Mouse (Mus musculus): Measurements from ENCODE around the gene Rab4a.
"Not testable (repeated sequence)": the region's sequence is repeated elsewhere in the genome, so short reads cannot be mapped to it uniquely, and the experiment has no call there.

Gene Rab4a

DNA sequence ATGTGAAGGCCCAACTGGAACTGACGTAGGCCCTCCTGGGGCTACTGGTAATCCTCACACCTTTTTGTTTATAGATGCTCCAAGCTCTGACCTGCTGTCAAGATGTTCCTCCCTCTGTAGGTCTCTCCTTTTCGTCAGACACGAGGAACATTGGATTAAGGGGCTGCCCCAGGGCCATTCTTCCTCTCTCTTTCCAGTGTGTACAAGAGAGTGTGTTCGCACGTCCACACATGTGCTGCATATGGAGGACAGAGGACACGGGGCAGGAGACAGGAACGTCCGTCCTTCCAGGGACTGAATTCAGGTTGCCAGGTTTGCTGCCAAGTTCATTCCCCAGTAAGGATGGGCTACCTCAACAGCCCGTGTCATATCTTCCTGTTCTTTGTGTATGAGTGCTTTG, 16.3 kb upstream of the Rab4a start:
- no peak for DNase-seq

DNA sequence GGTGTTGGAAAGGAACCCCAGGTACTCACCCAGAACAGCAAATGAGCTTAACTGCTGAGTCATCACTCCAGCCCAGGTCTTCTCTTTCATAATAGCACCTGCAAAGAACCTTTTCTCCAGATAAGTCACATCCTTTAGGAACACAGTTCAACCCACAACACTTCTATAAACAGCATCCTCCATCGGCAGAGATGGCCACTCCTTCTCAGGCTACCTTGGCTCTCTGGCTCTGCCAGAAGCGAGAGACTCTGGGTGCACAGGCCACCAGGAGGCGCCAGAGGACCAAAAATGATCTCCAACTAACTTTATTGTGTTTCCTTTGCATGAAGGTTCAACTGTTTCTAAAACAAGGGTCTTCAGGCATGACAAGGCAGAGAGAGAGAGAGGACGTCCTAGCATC, 15.8 kb upstream of the Rab4a start:
- DNase-seq, result peak; percentile 84

DNA sequence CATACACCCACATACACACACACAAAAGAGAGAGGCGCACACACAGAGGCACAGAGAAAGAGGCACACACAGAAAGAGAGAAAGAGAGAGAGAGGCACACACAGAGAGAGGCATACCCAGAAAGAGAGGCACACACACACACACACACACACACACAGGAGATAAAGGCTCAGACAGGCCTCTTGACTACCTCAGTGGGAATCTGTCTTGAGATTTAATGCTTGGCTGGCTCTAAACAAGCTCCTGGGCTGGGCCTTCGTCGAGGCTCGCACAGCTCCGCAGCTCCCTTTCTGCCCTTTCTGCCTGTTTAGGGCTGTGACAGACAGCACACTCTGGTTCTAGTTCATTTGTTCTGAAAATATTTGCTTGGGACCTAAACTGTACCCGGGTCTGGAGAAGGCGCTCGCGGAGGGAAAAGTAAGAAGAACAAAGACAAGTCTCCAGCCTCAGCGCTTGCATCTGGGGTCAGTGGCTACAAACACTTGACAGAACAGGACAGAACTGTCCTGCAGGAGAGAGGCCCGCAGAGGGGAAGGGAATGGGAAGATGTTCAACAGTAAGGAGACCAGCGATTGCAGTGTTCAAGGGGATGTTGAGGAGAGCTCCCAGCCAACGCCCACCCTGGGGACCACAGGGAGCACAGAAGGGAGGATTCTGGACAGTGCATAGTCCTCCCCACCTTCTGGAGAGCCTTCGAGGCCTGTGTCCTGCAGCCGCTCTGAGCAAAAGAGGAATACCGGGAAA, 14.5 kb upstream of the Rab4a start:
- DNase-seq, result no peak

DNA sequence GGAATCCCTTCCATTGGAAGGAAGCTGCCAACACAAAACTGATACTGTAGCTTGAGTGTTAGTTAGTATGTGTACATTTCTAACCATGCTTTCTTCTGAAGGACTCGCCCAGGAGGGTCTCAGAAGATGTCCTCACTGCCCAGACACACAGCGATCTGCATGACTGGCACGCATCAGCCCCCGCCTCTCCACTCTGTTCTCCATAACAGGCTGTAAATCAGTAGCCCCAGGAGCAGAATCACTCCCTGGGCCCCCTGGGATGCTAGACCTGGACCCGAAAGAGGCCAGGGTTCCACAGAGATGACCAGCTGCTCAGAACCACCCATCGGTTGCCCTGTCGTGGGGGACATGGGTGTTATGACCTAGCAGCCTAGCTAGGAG, 13.9 kb upstream of the Rab4a start:
- DNase-seq, result no peak

DNA sequence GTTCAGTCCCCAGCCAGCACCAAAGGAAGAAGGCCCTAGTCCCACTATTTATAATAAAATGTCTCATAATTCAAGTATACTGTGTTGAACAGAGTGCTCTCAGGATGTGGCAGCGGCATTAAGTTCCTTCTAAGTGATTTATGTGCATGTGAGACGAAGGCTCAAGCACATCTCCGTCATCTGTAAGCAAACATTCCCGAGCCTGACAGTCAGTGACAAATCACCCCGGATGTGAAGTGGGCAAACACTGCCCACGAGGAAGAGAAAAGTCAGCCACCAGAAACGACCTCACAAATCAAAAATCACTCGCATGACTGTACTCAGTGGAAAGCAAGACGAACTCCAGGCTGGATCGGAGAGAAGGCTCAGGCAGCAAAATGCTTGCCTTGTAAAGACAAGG, 11.9 kb upstream of the Rab4a start:
- no peak for DNase-seq

DNA sequence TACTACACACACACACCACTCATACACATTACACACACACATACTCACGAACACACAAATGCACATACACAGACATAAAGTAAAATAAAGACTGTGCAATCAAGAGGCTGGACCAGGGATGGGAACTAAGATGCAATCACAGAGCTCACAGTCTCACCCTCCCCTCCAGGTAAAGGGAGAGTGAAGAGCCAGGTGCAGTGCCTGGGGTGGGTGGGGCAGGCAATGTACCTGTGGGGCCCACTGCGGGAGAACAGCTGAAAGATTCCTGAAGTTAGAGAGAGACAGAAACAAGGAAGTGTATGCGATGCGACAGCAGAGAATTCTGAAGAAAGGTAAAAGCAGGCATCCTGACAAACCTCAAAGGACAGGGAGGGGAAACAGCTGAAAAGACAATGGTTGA, 11.0 kb upstream of the Rab4a start:
- no peak for DNase-seq

DNA sequence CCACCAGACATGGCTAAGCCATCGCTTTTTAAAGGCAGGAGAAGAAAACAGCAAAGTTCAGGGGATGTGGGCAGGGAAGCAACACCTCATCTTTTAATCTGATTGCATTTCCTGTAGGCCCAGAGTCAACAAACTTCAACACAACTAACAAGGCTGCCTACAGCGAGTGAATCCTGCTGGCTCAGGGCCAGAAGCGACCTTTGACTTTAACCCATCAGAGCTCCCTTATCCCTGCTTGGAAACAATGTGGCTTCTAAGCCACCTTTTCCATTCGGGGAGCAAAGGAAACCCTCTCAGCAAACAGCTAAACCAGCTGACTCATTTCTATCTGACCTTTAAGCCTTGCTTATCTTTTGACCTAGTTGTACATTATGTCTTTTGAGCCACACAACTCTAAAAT, 9.0 kb upstream of the Rab4a start:
- no peak for DNase-seq

DNA sequence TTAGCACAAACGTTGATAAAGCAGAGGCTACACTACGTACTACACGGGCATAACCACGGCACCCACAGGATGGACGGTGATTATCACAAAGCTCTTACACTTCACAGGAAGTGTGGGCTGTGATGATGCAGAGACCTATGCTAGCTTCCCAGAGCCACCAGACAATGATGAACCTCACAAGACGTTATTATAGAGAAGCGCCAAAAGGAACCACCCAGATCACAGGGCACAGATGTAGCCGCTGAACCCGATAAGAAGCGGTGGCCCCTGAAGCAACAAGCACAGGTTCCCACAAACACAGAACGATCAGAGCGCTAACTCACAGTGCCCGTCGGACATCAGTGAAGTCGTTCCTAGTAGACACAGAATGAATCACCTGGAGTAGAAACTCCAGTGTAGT, 7.9 kb upstream of the Rab4a start:
- no peak for DNase-seq

DNA sequence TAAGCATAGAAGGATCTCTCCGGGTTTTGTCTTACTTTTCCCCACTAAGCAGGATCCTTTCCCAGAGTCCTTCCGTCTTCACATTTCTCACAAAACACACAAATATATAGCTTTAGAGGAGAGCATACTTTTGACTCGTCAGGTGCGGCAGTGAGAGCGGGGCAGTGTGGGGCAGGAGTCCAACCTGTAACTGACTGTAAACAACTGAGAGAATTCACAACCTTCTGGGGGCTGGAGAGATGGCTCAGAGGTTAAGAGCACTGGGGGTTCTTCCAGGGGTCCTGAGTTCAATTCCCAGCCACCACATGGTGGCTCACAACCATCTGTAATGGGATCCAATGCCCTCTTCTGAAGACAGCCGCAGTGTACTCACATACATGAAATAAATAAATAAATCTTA, 6.4 kb upstream of the Rab4a start:
- no peak for DNase-seq

DNA sequence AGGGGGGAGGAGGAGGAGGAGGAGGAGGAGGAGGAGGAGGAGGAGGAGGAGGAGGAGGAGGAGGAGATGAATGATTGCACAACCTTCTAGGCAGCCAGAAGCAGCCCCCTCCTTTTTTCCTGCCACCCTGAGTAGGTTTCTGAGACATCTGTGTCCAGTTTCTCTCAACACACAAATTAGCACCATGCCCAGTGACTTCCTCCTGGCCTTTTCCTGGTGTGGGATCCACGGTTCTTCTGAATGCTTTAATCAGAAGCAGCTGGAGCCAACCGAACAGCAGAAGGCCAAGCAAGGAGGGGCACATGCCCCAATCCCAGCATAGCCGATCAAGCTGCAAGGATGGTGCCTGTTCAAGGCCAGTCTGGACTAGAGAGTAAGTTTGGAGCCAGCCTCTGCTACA, 5.9 kb upstream of the Rab4a start:
- DNase-seq, result no peak

DNA sequence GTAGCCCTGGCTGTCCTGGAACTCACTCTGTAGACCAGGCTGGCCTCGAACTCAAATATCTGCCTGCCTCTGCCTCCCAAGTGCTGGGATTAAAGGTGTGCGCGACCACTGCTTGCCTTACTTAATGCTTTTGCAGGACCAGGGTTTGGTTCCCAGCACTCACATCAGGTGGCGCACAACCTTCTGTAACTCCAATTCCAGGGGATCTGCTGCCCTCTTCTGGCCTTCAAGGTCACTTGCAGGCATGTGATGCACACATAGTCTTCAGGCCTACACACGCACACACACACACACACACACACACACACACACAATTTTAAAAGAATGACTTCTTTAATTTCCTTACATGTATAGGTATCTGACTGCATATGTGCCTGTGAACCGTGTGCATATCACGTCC, 4.9 kb upstream of the Rab4a start:
- no peak for DNase-seq

DNA sequence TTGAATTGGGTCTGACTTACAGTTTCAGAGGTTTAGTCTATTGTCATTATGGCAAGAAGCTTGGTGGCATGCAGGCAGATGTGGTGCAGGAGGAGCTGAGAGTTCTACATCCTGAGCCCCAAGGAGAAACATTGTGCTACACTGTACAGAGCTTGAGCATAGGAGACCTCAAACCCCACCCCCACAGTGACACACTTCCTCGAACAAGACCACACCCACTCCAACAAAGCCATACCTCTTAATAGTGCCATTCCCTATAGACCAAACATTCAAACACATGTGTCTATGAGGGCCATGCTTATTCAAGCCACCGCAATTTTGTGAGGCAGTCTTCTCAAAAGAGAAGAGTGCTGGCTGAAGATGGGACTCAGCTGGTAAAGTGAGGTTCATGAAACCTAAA, 4.2 kb upstream of the Rab4a start:
- no peak for DNase-seq

DNA sequence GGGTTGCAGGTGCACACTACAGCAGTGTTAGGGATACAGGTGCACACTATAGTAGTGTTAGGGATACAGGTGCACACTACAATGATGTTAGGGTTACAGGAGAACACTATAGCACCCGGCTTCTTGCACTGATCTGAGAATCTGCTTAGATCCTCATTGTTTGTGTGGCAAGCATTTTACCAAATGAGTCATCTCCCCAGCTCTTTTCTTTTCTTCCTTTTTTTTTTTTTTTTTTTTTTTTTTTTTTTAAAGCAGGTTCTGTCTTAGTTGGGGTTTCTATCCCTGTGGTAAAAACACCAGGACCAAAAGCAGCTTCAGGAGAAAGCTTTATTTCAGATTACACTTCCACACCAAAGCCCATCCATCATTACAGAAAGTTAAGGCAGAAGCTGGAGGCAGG, 2.1 kb upstream of the Rab4a start:
- no peak for DNase-seq

DNA sequence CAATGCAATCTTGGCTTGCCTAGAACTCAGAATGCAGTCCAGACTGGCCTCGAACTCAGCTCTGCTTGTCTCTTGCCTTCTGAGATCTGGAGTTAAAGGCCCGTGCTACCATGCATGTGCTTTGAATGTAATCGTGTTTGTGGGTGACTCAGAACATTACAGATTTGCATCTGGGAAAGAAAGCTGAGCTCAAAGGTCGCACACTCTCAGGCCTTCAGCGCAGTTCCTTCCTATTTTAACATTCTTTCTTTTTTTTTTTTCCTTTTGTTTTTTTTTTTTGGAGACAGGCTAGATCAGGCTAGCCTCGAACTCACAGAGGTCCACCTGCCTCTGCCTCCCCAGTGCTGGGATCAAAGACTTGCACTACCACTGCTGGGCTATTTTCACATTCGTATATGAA, 1.2 kb upstream of the Rab4a start:
- no peak for DNase-seq

DNA sequence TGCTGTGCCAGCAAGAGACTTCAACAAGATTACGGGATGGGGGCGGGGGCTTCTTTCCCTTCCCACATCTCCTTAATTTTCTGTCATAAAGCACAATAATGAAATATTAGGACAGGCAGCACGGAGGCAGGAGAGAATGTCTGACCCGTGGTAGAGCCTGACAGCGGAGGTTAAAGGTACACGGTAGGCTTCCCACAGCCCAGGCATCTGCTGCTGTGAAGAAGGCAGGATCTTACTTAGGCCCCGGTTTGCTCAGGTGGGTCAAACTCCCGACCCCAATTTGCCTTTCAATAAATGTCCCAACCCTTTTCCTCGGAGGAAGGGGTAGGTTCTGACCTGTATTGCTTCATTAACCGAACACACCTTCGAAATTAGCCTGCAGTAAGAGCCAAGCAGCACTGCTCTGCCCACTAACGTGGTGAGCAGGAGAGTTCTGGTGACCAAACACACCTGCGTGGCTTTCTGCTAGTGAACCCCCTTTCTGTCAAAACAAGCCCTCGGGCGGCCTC, 522 bp upstream of the Rab4a start:
- no peak for DNase-seq

DNA sequence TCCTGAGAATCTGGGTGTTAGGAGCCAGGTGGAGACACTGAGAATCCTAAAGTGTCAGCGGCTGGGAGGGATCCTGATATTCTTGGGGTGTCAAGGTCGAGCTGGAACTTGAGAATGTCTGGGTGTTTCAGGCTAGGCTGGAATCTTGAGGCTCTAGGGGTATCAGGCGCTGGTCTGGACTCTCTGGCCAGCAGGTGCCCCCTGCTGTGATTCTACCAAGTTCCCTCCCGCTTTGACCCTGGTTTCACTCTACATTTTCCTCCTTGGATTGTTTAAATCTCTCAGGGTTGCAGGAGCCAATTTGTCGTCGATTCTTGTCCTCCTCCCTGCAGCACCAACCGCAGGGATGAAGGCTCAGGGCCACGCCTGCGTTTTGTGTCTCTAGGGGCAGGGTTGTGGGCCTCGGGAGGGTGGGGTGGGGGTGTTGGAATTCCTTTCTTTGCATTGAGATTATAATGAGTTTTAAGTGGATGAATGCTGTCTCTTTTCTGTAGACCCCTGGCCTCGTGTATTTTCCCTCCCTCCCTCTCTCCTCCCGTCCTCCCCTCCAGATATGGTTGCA, 670 bp downstream of the Rab4a start:
- DNase-seq, result no peak

DNA sequence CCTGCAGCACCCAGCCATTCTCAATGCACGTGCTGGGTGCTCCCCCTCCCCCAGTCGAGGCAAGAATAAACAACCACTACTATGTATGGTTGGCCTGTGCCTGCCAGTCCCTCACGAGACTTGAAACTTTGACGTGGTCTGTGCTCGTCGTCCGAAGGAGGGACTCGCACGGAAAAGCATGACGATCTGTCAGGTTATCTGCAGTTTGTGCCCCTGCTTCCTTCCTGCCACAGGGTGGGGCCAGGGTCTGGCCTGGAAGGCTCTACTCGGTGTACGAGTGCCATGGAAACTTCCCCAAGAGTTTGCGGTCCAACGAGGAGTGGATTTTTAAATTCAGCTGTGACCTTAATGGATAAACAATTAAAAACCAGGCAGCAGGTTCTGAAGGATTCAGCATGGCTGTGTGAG, 1.2 kb downstream of the Rab4a start:
- DNase-seq, result no peak

DNA sequence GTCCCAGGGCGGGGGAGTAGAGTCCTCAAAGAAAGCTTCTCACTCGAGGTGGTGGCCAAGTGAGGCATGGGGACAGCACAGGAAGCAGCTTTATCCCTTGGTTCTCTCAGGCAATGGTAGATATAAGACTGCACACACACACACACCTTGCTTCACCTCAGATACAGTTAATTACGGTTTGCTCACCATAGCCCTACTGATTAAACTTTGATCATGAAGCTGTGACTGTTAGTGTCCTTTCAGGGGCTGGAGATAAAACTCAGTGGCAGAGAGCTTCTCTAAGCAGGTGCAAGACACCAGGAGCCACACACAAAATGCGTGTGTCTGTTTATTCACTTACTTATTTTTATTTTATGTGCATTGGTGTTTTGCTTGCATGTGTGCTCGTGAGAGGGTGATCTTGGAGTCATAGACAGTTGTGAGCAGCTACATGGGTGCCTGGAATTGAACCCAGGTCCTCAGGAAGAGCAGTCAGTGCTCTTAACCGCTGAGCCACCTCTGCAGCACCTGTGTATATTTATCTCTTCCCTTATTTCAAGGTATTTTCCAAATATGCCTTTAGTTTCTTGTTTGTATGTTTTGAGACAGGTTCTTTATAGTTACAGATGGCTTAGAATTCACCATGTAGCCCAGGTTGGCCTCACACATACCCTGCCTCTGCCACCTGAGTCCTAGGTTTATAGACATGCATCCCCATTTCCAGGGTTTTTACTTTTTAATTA, 2.2 kb downstream of the Rab4a start:
- DNase-seq, result no peak

DNA sequence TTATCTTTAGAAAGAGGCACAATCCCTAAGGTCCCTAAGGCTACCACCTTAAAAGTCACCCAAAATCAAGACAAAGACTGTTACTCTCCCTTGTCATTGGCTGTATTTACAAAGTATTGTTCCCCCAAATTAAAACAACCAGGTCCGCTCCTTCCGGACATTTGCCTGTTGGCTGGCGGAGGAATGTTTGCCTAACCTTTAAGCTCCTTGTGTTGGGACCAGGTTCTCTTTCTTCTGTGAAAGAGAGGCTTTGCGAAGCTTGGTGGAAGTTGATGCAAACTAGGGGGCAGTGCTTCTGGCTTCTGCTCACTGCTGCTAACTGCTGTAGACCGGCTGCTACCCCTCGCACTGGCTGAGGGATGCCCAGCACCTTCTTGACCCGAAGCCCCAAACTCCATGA, 2.9 kb downstream of the Rab4a start:
- DNase-seq, result no peak

DNA sequence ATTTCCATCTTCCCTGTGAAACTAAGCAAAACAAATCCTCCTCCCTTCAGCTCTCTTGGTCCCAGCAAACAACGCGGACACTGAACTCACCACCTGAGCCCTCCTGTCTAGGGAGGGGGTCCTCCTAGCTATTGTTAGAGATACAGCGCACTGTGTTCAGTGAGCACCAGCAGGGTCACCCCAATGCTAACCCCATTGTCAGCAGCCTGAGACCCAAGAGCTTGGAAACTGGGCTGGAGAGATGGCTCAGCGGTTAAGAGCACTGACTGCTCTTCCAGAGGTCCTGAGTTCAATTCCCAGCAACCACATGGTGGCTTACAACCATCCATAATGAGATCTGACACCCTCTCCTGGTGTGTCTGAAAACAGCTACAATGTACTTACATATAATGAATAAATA, 3.6 kb downstream of the Rab4a start:
- DNase-seq, result not testable (repeated sequence)

DNA sequence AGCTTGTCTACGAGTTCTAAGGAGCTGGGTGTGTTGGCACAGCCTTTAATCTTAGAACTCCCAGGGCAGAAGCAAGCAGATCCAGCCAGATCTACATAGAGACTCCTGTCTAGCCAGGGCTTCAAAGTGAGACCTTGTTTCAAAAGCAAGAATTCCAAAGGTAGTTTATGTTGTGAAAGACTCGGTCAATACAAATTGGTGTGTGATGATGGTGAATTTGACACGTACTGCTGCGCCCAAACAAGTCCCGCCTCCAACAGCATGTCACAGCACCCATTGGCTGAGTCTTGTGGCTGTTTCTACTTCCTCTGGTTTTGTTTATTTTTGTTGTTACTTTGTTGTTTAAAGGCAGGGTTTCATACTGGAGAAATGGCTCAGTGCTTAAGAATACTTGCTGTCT, 6.4 kb downstream of the Rab4a start:
- no peak for DNase-seq

DNA sequence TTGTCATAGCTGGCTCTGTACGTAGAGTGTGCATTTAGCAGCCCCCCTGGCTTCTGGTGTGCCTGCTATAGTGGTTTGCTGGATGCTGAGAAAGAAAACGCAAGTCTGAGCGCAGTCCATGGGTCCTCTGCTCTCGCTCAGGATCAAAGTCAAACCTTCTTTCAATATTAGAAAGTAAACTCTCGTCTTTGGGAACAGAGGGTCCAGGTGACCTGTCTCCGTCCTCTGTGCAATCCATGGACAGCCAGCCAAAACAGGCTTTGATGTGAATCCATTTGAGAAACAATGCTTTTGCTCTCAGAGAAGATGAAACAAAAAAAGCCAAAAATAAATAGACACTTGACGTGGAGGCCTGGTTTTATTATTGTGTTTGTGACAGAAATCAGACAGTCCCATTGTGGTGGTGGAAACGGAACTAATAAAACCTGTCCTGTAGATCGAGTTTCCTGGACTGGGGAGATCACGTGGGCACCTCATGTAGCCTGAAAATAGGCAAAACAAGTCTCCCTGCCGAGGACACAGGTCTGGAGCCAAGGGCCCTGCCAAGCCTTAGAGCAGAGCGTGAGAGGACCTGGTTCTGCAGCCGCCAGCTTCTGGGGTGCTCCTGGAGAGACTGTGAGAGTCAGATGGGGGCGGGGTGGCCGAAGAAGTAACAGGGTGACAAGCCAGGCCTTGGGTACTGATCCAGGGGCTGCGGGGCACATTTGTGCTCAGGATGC, 7.5 kb downstream of the Rab4a start:
- DNase-seq, result no peak

DNA sequence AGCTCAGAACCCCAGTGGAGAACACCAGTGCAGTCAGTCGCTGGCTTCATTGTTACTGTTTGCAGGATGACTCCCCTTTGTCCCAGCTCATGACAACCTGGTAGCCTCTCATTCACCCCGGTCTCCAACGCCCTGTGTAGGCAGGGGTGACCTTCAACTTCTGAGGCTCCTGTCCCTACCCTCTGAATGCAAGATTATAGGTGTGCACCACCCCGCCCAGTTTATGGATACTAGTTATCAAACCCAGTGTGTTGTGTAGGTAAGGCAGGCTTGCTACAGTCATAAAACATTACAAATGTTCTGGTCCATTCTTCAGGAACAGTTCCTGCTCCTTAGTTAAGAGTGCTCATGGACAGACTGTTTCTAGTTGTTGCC, 8.1 kb downstream of the Rab4a start:
- DNase-seq, result no peak

DNA sequence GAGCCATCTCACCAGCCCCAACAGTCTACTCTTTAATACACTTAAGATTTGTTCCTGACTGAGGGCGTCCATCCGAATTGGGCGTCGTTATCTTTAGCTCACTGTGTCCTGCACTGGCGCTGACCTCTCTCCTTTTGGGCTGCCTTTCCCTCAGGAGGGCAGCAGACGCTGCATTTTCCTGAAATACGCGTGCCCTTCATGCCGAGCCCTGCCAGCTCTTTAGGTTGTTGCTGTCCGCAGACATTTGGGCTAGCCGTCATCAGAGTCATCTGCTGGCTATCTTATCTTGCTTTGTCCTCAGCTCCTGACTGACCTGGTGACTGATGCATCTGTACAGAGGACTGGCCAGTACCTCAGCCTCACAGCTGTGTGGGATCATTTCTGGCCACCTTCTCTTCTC, 9.5 kb downstream of the Rab4a start:
- no peak for DNase-seq
